Mouse (Mus musculus): ENCODE measurements at regions not wholly inside any gene's neighbourhood (a gene's known extent, or its start where the extent isn't known, plus 50 kb on each side); places are given as distances from the start of the nearest gene placed in this dataset.

- no peak for DNase-seq (ENCODE audit: low read depth, low spot score)
Observed at GRCm38 (mm10) chr6:99984856-99985224, 258.6 kb upstream of the Prok2 start.

GRCm38 (mm10) chr6:99984057-99984855, 258.1 kb upstream of the Prok2 start:
- DNase-seq (ENCODE audit: low read depth, low spot score) = no peak

- no peak for DNase-seq (ENCODE audit: low read depth, low spot score)
Observed at GRCm38 (mm10) chr6:99979614-99980013, 253.4 kb upstream of the Prok2 start.

- no peak for DNase-seq (ENCODE audit: low read depth, low spot score)
Observed at GRCm38 (mm10) chr6:99978164-99978746, 252.1 kb upstream of the Prok2 start.

- no peak for DNase-seq (ENCODE audit: low read depth, low spot score)
Observed at GRCm38 (mm10) chr6:99976144-99976543, 250.0 kb upstream of the Prok2 start.

- no peak for DNase-seq (ENCODE audit: low read depth, low spot score)
Observed at GRCm38 (mm10) chr6:99975486-99975885, 249.3 kb upstream of the Prok2 start.

GRCm38 (mm10) chr6:99974464-99974863, 248.3 kb upstream of the Prok2 start:
- DNase-seq (ENCODE audit: low read depth, low spot score) = no peak

GRCm38 (mm10) chr6:99971376-99971775, 245.2 kb upstream of the Prok2 start:
- no peak for DNase-seq (ENCODE audit: low read depth, low spot score)

GRCm38 (mm10) chr6:99968889-99969288, 242.7 kb upstream of the Prok2 start:
- no peak for DNase-seq (ENCODE audit: low read depth, low spot score)

GRCm38 (mm10) chr6:99967465-99967864, 241.3 kb upstream of the Prok2 start:
- DNase-seq (ENCODE audit: low read depth, low spot score) = no peak

- DNase-seq (ENCODE audit: low read depth, low spot score) = no peak
Observed at GRCm38 (mm10) chr6:99964540-99964939, 238.3 kb upstream of the Prok2 start.

- no peak for DNase-seq (ENCODE audit: low read depth, low spot score)
Observed at GRCm38 (mm10) chr6:99964007-99964406, 237.8 kb upstream of the Prok2 start.

- no peak for DNase-seq (ENCODE audit: low read depth, low spot score)
Observed at GRCm38 (mm10) chr6:99959371-99959770, 233.2 kb upstream of the Prok2 start.

GRCm38 (mm10) chr6:99954832-99955830, 228.9 kb upstream of the Prok2 start:
- DNase-seq (ENCODE audit: low read depth, low spot score) = no peak

GRCm38 (mm10) chr6:99953980-99954776, 228.0 kb upstream of the Prok2 start:
- no peak for DNase-seq (ENCODE audit: low read depth, low spot score)

GRCm38 (mm10) chr6:99950811-99951210, 224.6 kb upstream of the Prok2 start:
- no peak for DNase-seq (ENCODE audit: low read depth, low spot score)

- DNase-seq (ENCODE audit: low read depth, low spot score) = no peak
Observed at GRCm38 (mm10) chr6:99946917-99947316, 220.7 kb upstream of the Prok2 start.

- no peak for DNase-seq (ENCODE audit: low read depth, low spot score)
Observed at GRCm38 (mm10) chr6:99946481-99946880, 220.3 kb upstream of the Prok2 start.

- DNase-seq (ENCODE audit: low read depth, low spot score) = no peak
Observed at GRCm38 (mm10) chr6:99945691-99946090, 219.5 kb upstream of the Prok2 start.

- no peak for DNase-seq (ENCODE audit: low read depth, low spot score)
Observed at GRCm38 (mm10) chr6:99942958-99943357, 216.8 kb upstream of the Prok2 start.

GRCm38 (mm10) chr6:99940118-99940517, 213.9 kb upstream of the Prok2 start:
- DNase-seq (ENCODE audit: low read depth, low spot score) = no peak

All from retina, adult 2 months (tissue).